In genomic region chr13:62978104-62978503, GRCm38 (mm10) we compare ENCODE assay signal across 12 mouse cellular contexts. TPM values are rescaled to one million over a fixed set of nuclear protein-coding genes. Genes with fewer than 3 reads are reported as not detected.
DNase-seq lines count a peak whose midpoint lies in the region; ATAC-seq and TF ChIP-seq lines count a peak whose summit lies in the region.
"Had no signal": no experiment of that assay in that cellular context is flagged by ENCODE, and none has a peak within 500 bp of the region (broad histone marks: within the 10 kb centered on the region; RNA-seq: fewer than 3 reads in every experiment).

No protein-coding gene starts in this region.

- H3K27me3 ChIP-seq in intestine, embryonic 16.5 days (replicated peaks; ENCODE audit: control insufficient read depth, insufficient read depth, low read length): no peaks in the 10 kb centered on the region
- no peaks in the 10 kb centered on the region for H3K27me3 ChIP-seq in hindbrain, postnatal 0 days (ENCODE audit: insufficient read depth, low read length)
- H3K27me3 ChIP-seq: midbrain, embryonic 12.5 days had no signal

- no peak overlapping the region for H3K4me2 ChIP-seq in intestine, embryonic 16.5 days (ENCODE audit: low read depth, low read length)
- H3K4me2 ChIP-seq in hindbrain, postnatal 0 days (ENCODE audit: low read depth, low read length): no peak overlapping the region
- H3K4me2 ChIP-seq: midbrain, embryonic 12.5 days had no signal

- no peak overlapping the region for H3K27ac ChIP-seq in intestine, embryonic 16.5 days (ENCODE audit: low read length)
- H3K27ac ChIP-seq in hindbrain, postnatal 0 days: no peak overlapping the region
- H3K27ac ChIP-seq: gastrocnemius, adult 2 months; midbrain, embryonic 12.5 days had no signal

- no peak overlapping the region for H3K9ac ChIP-seq in intestine, embryonic 16.5 days (ENCODE audit: low read depth, low read length)
- H3K9ac ChIP-seq in hindbrain, postnatal 0 days (replicated peaks; ENCODE audit: low read length): no peak overlapping the region
- H3K9ac ChIP-seq: midbrain, embryonic 12.5 days had no signal

- ATAC-seq in intestine, embryonic 16.5 days: peak; percentile 55; the same call in 1 of the 2 replicates
- no peak for ATAC-seq in hindbrain, postnatal 0 days

- H3K4me3 ChIP-seq in intestine, embryonic 16.5 days (ENCODE audit: low read length): no peak overlapping the region
- no peak overlapping the region for H3K4me3 ChIP-seq in hindbrain, postnatal 0 days (ENCODE audit: low read length)
- H3K4me3 ChIP-seq: forebrain, embryonic 10.5 days; gastrocnemius, adult 2 months; midbrain, embryonic 12.5 days had no signal

- no peaks in the 10 kb centered on the region for H3K36me3 ChIP-seq in intestine, embryonic 16.5 days (ENCODE audit: control insufficient read depth, insufficient read depth, low read length)
- no peaks in the 10 kb centered on the region for H3K36me3 ChIP-seq in hindbrain, postnatal 0 days (ENCODE audit: insufficient read depth, low read length)
- H3K36me3 ChIP-seq: forebrain, embryonic 10.5 days; midbrain, embryonic 12.5 days had no signal

- peaks cover 7% of the 10 kb centered on the region; the same call in 1 of the 2 replicates for H3K4me1 ChIP-seq in intestine, embryonic 16.5 days (ENCODE audit: control insufficient read depth, insufficient read depth, low read length)
- peaks cover 4% of the 10 kb centered on the region; the same call in 1 of the 2 replicates for H3K4me1 ChIP-seq in hindbrain, postnatal 0 days (ENCODE audit: insufficient read depth, low read length)
- H3K4me1 ChIP-seq: midbrain, embryonic 12.5 days had no signal

- no peaks in the 10 kb centered on the region for H3K9me3 ChIP-seq in intestine, embryonic 16.5 days (ENCODE audit: control insufficient read depth, low read length)
- no peaks in the 10 kb centered on the region for H3K9me3 ChIP-seq in hindbrain, postnatal 0 days (ENCODE audit: low read length)
- H3K9me3 ChIP-seq: forebrain, embryonic 10.5 days; midbrain, embryonic 12.5 days had no signal

- DNase-seq in heart, adult 8-10 months (ENCODE audit: low spot score): peak; percentile 52
- no peak for DNase-seq in heart, postnatal 36 days
- DNase-seq in adrenal gland, postnatal 36 days: peak; percentile 27 to 50
- peak; percentile 37 to 54 for DNase-seq in kidney, postnatal 4 days
- DNase-seq in hindbrain, postnatal 0 days (ENCODE audit: low spot score): no peak
- DNase-seq in urinary bladder, postnatal 10 days (ENCODE audit: low spot score): no peak
- DNase-seq in cerebellum, adult 9-10 months: no peak
- DNase-seq: gastrocnemius, adult 2 months; left cerebral cortex, postnatal 4 days had no signal

- no peak for TF ChIP-seq CTCF in hindbrain, postnatal 0 days (IDR thresholded peaks at IDR 0.05; ENCODE audit: low read depth)

- intact Hi-C loops in heart, postnatal 36 days (cut with DNase I): no loop called here

RNA-seq across cellular contexts. Expression of gene 2010111I01Rik, which starts 13.4 kb away (rescaled TPM):
- total RNA-seq in heart, adult 8-10 months (2022): 100 to 1,000 TPM in 2 of 4 experiments, 10 to 100 TPM in 2; 91.5 to 112 (median 98.3) TPM
- total RNA-seq in heart, postnatal 36 days (2021): 10 to 100 TPM; 87.8 to 90.0 TPM
- total RNA-seq in adrenal gland, postnatal 36 days (2021): 10 to 100 TPM; 80.6 to 90.0 TPM
- 92.8 and 98.7 TPM in 2 replicates for polyA plus RNA-seq in intestine, embryonic 16.5 days (2015; fragmentation: Nextera tagmentation; extraction: Ambion mirVana)
- total RNA-seq in hindbrain, postnatal 0 days (2014; rRNA removed): 29.8 and 35.3 TPM in 2 replicates
- polyA plus RNA-seq in hindbrain, postnatal 0 days (2015; fragmentation: Nextera tagmentation; extraction: Ambion mirVana): 15.9 and 18.6 TPM in 2 replicates

Comparison
In these comparisons a context has a peak if more than half of its experiments do, and no peak if none do; other contexts are left out.
1. DNase-seq: peak in heart, adult 8-10 months (single experiment), adrenal gland, postnatal 36 days (2 of 2) and kidney, postnatal 4 days (2 of 2); none in heart, postnatal 36 days (0 of 2), hindbrain, postnatal 0 days (single experiment), urinary bladder, postnatal 10 days (single experiment) and cerebellum, adult 9-10 months (single experiment).